Mouse (Mus musculus): ENCODE data around the gene Gnmt. TPM values are rescaled to one million over a fixed set of nuclear protein-coding genes. Genes with fewer than 3 reads are reported as not detected.

Gnmt gene
- polyA plus RNA-seq, 1 experiment from 2014 or later, result 0.90 TPM

DNA sequence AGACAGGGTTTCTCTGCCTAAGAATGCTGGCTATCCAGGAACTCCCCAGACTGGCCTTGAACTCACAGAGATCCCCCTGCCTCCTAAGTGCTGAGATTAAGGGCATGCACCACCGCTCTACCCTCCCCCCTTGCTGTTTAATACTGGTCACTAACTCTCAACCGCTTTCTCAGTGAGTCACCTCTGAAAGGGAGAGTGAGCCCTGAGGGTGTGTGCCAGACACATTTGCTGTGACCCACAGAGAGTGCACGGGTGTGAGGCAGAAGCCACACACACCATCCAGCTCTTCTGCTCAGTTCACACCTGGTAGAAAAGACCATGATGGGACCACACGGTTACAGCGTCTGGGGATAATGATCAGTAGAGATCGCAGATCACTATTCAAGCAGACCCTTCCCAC is 30.5 kb downstream of the Gnmt start:
- Histone ChIP-seq H3K36me3 (peaks cover 32% of the 10 kb centered on the region), H3K27me3 (no peaks in the 10 kb centered on the region), H3K9me3 (no peaks in the 10 kb centered on the region), H3K4me1 (replicated peaks) (peaks cover 29% of the 10 kb centered on the region), H3K9ac (no peak overlapping the region), H3K4me2 (no peak overlapping the region), H3K4me3 (no peak overlapping the region), H3K27ac (no peak overlapping the region)
- whole genome bisulfite sequencing, result 93% methylated on average over 6 of the region's 6 CpGs
- no peak for ATAC-seq (ENCODE audit: low FRiP score)

GRCm38 (mm10) chr17:46694517-46695063 is 34.4 kb downstream of the Gnmt start:
- ATAC-seq (ENCODE audit: low FRiP score), result no peak
- Histone ChIP-seq H3K27ac (no peak overlapping the region), H3K4me2 (no peak overlapping the region), H3K9me3 (no peaks in the 10 kb centered on the region), H3K27me3 (no peaks in the 10 kb centered on the region), H3K9ac (no peak overlapping the region), H3K36me3 (peaks cover 40% of the 10 kb centered on the region), H3K4me3 (no peak overlapping the region), H3K4me1 (replicated peaks) (no peaks in the 10 kb centered on the region)
- WGBS, result 68% methylated on average over 1 of the region's 1 CpGs

DNA sequence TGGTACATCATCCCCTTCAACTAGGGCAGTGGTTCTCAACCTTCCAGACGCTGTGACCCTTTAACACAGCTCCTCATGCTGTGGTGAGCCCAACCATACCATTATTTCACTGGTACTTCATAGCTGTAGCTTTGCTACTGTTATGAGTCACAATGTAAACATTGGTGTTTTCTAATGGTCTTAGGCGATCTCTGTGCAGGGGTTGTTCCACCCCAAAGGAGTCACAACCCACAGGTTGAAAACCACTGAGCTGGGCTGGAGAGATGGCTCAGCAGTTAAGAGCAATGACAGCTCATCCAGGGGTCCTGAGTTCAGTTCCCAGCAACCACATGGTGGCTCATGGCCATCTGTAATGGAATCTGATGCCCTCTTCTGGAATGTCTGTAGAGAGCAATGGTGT is 37.6 kb downstream of the Gnmt start:
- H3K27ac ChIP-seq, result no peak overlapping the region
- H3K4me3 ChIP-seq, result no peak overlapping the region
- H3K27me3 ChIP-seq, result no peaks in the 10 kb centered on the region
- WGBS, result 95% methylated on average over 2 of the region's 2 CpGs
- ATAC-seq (ENCODE audit: low FRiP score), result no peak
- H3K36me3 ChIP-seq, result peaks cover 38% of the 10 kb centered on the region
- H3K9ac ChIP-seq, result no peak overlapping the region
- no peaks in the 10 kb centered on the region for H3K4me1 ChIP-seq (replicated peaks)
- no peak overlapping the region for H3K4me2 ChIP-seq
- H3K9me3 ChIP-seq, result no peaks in the 10 kb centered on the region

DNA sequence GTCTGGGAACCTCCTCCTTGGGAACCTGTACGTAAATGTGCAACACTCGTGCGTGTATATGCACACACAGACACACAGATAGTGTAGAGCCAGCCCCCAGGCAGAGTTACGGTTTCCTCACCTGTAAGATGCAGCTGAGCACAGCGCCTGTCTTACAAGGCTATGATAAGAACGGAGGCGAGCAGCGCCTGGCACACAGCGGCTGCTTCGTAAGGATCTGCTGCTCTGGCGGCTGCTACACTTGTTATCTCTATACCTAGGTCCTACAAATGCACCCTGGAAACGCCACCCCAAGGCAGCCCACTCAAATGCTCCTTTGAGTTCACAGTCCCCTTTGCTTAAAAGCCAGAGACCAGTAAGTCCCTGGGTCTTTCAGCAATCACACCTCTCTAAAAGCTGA is 38.3 kb downstream of the Gnmt start:
- Histone ChIP-seq H3K36me3 (peaks cover 39% of the 10 kb centered on the region), H3K27ac (no peak overlapping the region), H3K4me3 (no peak overlapping the region), H3K4me2 (no peak overlapping the region), H3K27me3 (no peaks in the 10 kb centered on the region), H3K4me1 (replicated peaks) (no peaks in the 10 kb centered on the region), H3K9me3 (no peaks in the 10 kb centered on the region), H3K9ac (no peak overlapping the region)
- WGBS, result 98% methylated on average over 12 of the region's 12 CpGs
- ATAC-seq (ENCODE audit: low FRiP score), result no peak

DNA sequence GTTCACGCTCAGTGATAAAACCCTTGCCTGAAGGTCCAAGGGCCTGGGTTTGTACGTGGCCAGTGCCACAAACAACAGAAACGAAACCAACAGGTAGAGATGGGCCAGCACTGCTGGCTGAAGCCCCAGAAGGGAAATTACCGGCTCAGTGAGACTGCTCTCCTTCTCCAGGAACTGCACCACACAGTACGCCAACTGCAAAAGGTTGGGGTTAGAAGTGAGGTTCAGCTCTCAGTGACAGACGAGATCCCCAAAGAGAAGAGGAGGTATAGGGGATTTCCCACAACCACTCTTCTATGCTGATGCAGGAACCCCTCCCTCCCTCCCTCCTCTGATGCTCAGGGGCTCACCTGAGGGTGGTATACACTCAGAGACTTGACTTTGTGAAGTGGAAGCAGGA is 43.1 kb downstream of the Gnmt start:
- Histone ChIP-seq H3K9me3 (no peaks in the 10 kb centered on the region), H3K4me2 (no peak overlapping the region), H3K9ac (no peak overlapping the region), H3K4me3 (no peak overlapping the region), H3K4me1 (replicated peaks) (peaks cover 13% of the 10 kb centered on the region), H3K27ac (no peak overlapping the region), H3K27me3 (no peaks in the 10 kb centered on the region), H3K36me3 (peaks cover 63% of the 10 kb centered on the region)
- no peak for ATAC-seq (ENCODE audit: low FRiP score)
- 93% methylated on average over 6 of the region's 6 CpGs for WGBS

DNA sequence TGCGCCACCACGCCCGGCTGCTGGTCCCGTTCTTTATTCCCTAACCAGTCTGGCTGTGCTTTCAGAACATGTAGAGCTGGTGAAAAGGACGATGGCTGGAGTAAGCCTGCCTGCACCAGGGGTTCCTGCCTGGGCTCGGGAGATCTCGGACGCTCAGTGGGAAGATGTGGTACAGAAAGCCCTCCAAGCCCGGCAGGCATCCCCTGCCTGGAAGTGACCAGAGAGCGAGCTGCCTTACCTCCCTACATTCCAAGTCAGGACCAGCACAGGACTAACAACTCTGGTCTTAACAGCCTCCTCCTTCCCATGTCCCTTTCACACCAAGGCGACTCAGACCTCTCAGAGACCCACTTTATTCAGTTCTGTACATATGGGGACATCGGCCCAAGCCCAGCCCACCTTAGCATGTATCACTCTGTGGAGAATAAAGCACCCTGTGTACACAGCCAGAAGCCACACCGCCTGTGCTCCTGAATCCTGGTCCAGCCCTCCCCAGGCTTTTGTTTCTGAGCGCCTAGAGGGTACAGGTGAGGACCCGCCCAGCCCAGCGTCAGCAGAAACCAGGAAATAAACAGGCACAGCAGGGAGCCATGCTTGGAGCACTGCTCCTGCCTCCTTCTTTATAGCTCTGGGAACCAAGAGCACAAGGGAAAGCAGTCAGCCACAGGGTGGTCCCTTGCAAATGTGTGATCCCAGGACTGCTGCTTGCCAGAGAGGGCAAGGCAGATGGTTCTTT is 46.1 kb downstream of the Gnmt start:
- no peak overlapping the region for H3K4me3 ChIP-seq
- no peaks in the 10 kb centered on the region for H3K27me3 ChIP-seq
- peaks cover 34% of the 10 kb centered on the region for H3K4me1 ChIP-seq (replicated peaks)
- ATAC-seq (ENCODE audit: low FRiP score), result no peak
- 84% methylated on average over 16 of the region's 16 CpGs for WGBS
- peaks cover 58% of the 10 kb centered on the region for H3K36me3 ChIP-seq
- H3K9me3 ChIP-seq, result no peaks in the 10 kb centered on the region
- no peak overlapping the region; the same call in 1 of the 2 replicates for H3K9ac ChIP-seq
- H3K27ac ChIP-seq, result no peak overlapping the region
- H3K4me2 ChIP-seq, result no peak overlapping the region

GRCm38 (mm10) chr17:46681466-46682118 is 47.4 kb downstream of the Gnmt start:
- Histone ChIP-seq H3K4me3 (peak overlapping the region; percentile 87), H3K4me1 (replicated peaks) (peaks cover 34% of the 10 kb centered on the region), H3K9me3 (no peaks in the 10 kb centered on the region), H3K27me3 (no peaks in the 10 kb centered on the region), H3K27ac (peak overlapping the region; percentile 82), H3K4me2 (peak overlapping the region; percentile 96), H3K36me3 (peaks cover 58% of the 10 kb centered on the region), H3K9ac (peak overlapping the region; percentile 82)
- 23% methylated on average over 12 of the region's 12 CpGs for WGBS
- ATAC-seq (ENCODE audit: low FRiP score), result peak; percentile 2; the same call in 1 of the 2 replicates

DNA sequence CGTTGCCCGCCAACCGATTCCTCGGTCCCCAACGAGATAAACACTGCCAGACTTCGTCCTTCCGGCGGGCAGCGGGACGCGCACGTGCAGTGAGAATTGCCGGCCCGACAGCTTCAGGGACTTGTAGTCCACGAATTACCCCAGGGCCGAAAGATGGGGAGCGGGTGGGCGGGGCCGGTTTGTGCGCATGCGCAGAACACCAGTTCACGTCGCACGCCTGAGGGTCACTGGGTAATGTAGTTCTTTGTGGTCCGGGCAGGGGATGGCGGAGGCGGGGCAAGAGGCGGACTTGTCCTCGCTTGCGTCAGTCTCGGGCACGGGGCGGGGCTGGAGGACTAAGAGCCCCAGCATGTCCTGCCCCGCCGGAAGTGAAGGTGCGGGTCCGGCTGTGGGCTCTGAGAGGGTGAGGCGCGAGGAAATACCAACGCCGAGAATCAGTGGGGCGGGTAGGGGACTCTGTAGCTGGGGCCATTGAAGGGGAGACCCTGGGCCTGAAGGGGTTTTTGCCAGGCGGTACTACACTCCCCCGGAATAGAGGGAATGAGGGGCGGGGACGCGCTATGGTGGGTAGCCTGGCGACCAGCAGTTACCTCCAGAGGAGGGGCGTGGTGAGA is 48.1 kb downstream of the Gnmt start, which contains the start of gene Klhdc3:
Klhdc3 (minus strand) TSS at position 155 of the 614 bp plus-strand sequence.
- Histone ChIP-seq H3K4me1 (replicated peaks) (peaks cover 34% of the 10 kb centered on the region), H3K9me3 (no peaks in the 10 kb centered on the region), H3K27ac (peak within 1 kb of the TSS; percentile 94), H3K27me3 (no peaks in the 10 kb centered on the region), H3K36me3 (peaks cover 58% of the 10 kb centered on the region), H3K9ac (peak within 1 kb of the TSS; percentile 82), H3K4me2 (peak within 1 kb of the TSS; percentile 96), H3K4me3 (peak within 1 kb of the TSS; percentile 87)
- ATAC-seq (ENCODE audit: low FRiP score), result peak; percentile 97
- under 1% methylated on average over 49 of the region's 49 CpGs for WGBS

GRCm38 (mm10) chr17:46679843-46680759 is 48.9 kb downstream of the Gnmt start:
- WGBS, result under 1% methylated on average over 34 of the region's 34 CpGs
- H3K27ac ChIP-seq, result peak overlapping the region; percentile 94
- H3K36me3 ChIP-seq, result peaks cover 58% of the 10 kb centered on the region
- H3K4me2 ChIP-seq, result peak overlapping the region; percentile 96
- no peaks in the 10 kb centered on the region for H3K27me3 ChIP-seq
- peak overlapping the region; percentile 75 for H3K9ac ChIP-seq
- peak; percentile 52 for ATAC-seq (ENCODE audit: low FRiP score)
- no peaks in the 10 kb centered on the region for H3K9me3 ChIP-seq
- peaks cover 34% of the 10 kb centered on the region for H3K4me1 ChIP-seq (replicated peaks)
- H3K4me3 ChIP-seq, result peak overlapping the region; percentile 87

DNA sequence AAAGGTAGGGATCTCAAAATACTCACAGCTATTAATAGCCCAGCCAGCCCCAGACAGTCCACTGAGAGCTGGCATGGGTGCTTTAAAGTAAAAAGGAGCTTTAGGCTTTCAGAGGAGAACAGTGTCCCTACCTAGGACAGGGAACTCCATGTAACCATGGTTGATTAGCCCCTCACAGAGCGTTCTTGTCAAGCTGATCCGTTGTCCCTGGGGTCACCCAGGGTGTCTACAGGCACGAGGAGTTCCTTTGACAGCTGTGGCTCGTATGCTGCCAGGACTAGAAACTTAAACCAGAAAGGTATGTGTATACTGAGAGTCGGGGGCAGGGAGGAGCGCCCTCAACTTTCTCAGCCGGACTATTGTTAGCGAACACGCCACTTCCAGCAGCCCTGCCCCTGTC is 50.1 kb downstream of the Gnmt start:
- H3K9me3 ChIP-seq, result no peaks in the 10 kb centered on the region
- H3K4me1 ChIP-seq (replicated peaks), result peaks cover 42% of the 10 kb centered on the region
- peak overlapping the region; percentile 75 for H3K9ac ChIP-seq
- peak overlapping the region; percentile 87 for H3K4me3 ChIP-seq
- peak overlapping the region; percentile 96 for H3K4me2 ChIP-seq
- peaks cover 54% of the 10 kb centered on the region for H3K36me3 ChIP-seq
- no peak overlapping the region; the same call in 1 of the 2 replicates for H3K27ac ChIP-seq
- WGBS, result 63% methylated on average over 9 of the region's 9 CpGs
- ATAC-seq (ENCODE audit: low FRiP score), result no peak
- no peaks in the 10 kb centered on the region for H3K27me3 ChIP-seq

DNA sequence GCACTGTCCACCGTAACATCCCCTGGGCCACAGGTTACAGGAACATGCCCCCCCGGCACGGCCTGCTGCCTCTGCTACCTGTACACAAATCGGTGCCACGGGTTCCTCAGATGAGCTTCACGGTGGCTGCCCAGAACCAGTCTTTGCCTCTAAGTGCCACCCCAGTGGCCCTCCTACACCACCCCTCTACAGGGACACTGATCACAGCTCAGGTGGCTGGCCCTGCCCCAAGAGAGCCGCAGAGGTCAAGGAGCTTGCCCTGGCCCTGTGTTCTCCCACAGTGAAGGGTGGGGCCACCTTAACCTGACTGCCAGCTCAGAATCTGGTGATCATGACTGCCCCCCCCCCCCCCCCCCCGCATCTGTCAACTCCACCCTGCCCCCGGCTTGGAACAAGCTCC is 50.6 kb downstream of the Gnmt start, which contains the start of gene Mea1:
Mea1 (plus strand) TSS at position 378 of the 400 bp plus-strand sequence.
- no peaks in the 10 kb centered on the region for H3K27me3 ChIP-seq
- peaks cover 49% of the 10 kb centered on the region for H3K36me3 ChIP-seq
- peak within 1 kb of the TSS; percentile 96 for H3K4me2 ChIP-seq
- peak within 1 kb of the TSS; percentile 87 for H3K4me3 ChIP-seq
- peak within 1 kb of the TSS; percentile 75 for H3K9ac ChIP-seq
- H3K27ac ChIP-seq, result peak within 1 kb of the TSS; percentile 94
- H3K9me3 ChIP-seq, result no peaks in the 10 kb centered on the region
- 88% methylated on average over 9 of the region's 9 CpGs for WGBS
- ATAC-seq (ENCODE audit: low FRiP score), result no peak
- peaks cover 45% of the 10 kb centered on the region for H3K4me1 ChIP-seq (replicated peaks)

Data from hindbrain, embryonic 13.5 days (tissue).